Mouse (Mus musculus) embryonic facial prominence, embryonic 15.5 days (tissue): Measurements from ENCODE around the gene Unkl. TPM values are rescaled to one million over a fixed set of nuclear protein-coding genes. Genes with fewer than 3 reads are reported as not detected.
A peak's percentile ranks its signal among the peaks of the same experiment; 100 is the strongest.
"Not testable (repeated sequence)": the region's sequence is repeated elsewhere in the genome, so short reads cannot be mapped to it uniquely, and the experiment has no call there.

Experiments
- ATAC-seq: fragments of 200-750 bp; cut with Nextera tagmentation; 2 replicates; pipeline ENCODE4 v1.8.0; 2017; ENCODE audit warnings: low read depth, moderate TSS enrichment; ENCODE audit not compliant: insufficient number of reproducible peaks, low FRiP score, low TSS enrichment
- H3K27ac ChIP-seq: fragments of 300-500 bp; sonication (generic); replicated peaks from 2 replicates; pipeline ENCODE4 v1.5.1; 2015; ENCODE audit warnings: mild to moderate bottlenecking, inconsistent platforms
- H3K27me3 ChIP-seq: fragments of 300-500 bp; sonication (generic); 2 replicates; pipeline ENCODE4 v1.6.1; 2015; ENCODE audit warnings: inconsistent platforms
- H3K36me3 ChIP-seq: fragments of 300-500 bp; sonication (generic); 2 replicates; pipeline ENCODE4 v1.6.1; 2015; ENCODE audit warnings: mild to moderate bottlenecking, inconsistent platforms
- H3K4me1 ChIP-seq: fragments of 300-500 bp; sonication (generic); 2 replicates; pipeline ENCODE4 v1.6.1; 2015; ENCODE audit warnings: inconsistent platforms
- H3K4me2 ChIP-seq: fragments of 300-500 bp; sonication (generic); replicated peaks from 2 replicates; pipeline ENCODE4 v1.6.1; 2015; ENCODE audit warnings: mild to moderate bottlenecking, inconsistent platforms
- H3K4me3 ChIP-seq: fragments of 300-500 bp; sonication (generic); replicated peaks from 2 replicates; pipeline ENCODE4 v1.5.1; 2015; ENCODE audit warnings: mild to moderate bottlenecking, inconsistent platforms
- H3K9ac ChIP-seq: fragments of 300-500 bp; sonication (generic); 2 replicates; pipeline ENCODE4 v1.6.1; 2015; ENCODE audit warnings: inconsistent platforms
- H3K9me3 ChIP-seq: fragments of 300-500 bp; sonication (generic); replicated peaks from 2 replicates; pipeline ENCODE4 v1.6.1; 2016; ENCODE audit warnings: inconsistent platforms
- WGBS: fragments of 180-500 bp; shearing (Covaris S2); methylation state at CpG from one replicate; pipeline ENCODE4 v1.1.7; 2015; 5-methylcytosine and 5-hydroxymethylcytosine counted together
- polyA plus RNA-seq: library from polyadenylated mRNA; unstranded; fragments of >200 nt; fragmentation: Nextera tagmentation; extraction: Ambion mirVana; gene quantifications from 2 replicates; pipeline ENCODE4 v1.2.1, GENCODE M21; 2015

The Unkl gene
- polyA plus RNA-seq, 1 experiment from 2014 or later: 10.2 TPM

DNA sequence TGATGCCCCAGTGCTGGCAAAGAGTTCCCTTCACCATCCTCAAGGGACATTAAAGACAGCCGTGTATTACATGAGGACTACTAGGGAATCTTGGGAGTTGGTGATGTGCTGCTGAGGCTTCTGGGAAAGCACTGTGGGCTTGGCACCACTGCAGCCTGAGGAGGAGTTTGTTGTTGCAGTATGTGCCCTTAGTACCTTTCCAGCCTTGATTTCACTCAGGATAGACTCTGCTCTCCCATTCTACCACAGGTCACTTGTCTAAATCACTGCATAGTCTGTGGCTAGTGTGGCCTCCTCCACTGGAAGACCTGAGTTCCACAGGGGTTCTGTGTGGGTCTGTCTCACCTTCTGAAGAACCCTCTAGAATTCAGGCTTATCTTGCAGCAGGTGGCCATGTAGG is 32.5 kb downstream of the Unkl start:
- no peak for ATAC-seq
- Histone ChIP-seq H3K36me3 (peaks cover 54% of the 10 kb centered on the region), H3K9ac (no peak overlapping the region), H3K4me3 (no peak overlapping the region), H3K27me3 (no peaks in the 10 kb centered on the region), H3K4me2 (no peak overlapping the region), H3K9me3 (no peaks in the 10 kb centered on the region), H3K4me1 (peaks cover 20% of the 10 kb centered on the region), H3K27ac (no peak overlapping the region)
- WGBS: 72% methylated on average over 1 of the region's 1 CpGs

DNA sequence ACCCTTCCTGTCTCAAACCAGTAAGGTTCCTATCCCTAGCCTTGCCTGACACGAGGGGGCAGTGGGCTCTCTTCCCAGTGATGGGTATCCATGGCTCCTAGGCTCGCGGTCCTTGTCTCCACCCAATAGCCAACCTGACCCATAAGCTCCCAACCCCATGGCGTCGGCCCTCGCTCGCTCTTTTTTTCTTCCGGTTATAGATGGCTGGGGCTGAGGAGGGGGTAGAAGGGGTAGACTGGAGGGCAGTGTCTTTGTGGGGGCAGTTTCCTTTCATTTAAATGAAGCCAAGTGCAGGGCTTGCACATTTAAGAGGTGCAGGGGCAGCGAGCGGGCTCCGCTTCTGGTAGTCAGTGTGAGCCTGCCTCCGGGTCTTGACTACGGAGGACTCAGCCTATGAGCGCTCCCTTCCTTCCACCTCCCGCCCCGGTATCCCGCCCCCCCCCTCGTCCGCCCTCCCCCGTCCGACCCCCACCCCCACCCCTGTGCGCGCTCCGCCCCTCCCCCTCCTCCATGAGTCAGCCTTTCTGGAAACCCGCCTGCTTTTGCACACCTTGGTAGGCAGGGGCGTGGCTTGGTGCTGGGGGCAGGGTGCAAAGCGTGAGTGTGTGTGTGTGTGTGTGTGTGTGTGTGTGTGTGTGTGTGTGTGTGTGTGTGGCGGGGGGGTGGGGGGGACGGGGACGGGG is 33.8 kb downstream of the Unkl start:
- Histone ChIP-seq H3K4me3 (peak overlapping the region; percentile 41), H3K4me2 (peak overlapping the region; percentile 68), H3K27ac (peak overlapping the region; percentile 23), H3K9ac (0 out of 2 replicates have a peak overlapping the region, but pooled peaks have one; percentile 23), H3K36me3 (peaks cover 57% of the 10 kb centered on the region), H3K9me3 (no peaks in the 10 kb centered on the region), H3K4me1 (peaks cover 20% of the 10 kb centered on the region), H3K27me3 (no peaks in the 10 kb centered on the region)
- ATAC-seq: peak; percentile 77
- WGBS: 2% methylated on average over 22 of the region's 30 CpGs

DNA sequence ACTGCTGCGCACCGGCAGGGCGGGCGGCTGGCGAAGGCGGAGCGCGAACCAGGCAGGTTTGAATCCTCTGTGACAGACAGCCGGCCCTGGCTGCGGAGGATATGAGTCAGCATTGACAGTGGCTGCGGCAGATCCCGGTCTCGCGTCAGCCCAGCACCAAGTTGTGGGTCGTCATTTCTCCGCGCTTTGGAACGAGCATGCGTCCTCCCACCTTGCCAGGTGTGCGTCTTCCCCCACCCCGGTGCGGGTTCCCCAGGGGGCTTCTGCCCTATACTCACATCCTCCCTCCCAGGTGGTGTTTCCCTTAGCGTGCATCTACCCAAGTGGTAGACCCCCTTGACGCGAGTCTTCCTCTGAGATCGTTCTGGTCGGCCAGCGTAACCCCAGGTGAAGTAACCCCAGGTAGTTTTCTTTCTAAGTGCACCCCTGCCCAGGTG is 34.3 kb downstream of the Unkl start:
- 9% methylated on average over 16 of the region's 28 CpGs for WGBS
- Histone ChIP-seq H3K27ac (0 out of 2 replicates have a peak overlapping the region, but pooled peaks have one; percentile 25), H3K4me1 (peaks cover 20% of the 10 kb centered on the region), H3K4me3 (peak overlapping the region; percentile 41), H3K36me3 (peaks cover 56% of the 10 kb centered on the region), H3K4me2 (peak overlapping the region; percentile 68)
- peak; percentile 76; the same call in 1 of the 2 replicates for ATAC-seq
- not testable (repeated sequence) for H3K9ac ChIP-seq, H3K9me3 ChIP-seq, H3K27me3 ChIP-seq

DNA sequence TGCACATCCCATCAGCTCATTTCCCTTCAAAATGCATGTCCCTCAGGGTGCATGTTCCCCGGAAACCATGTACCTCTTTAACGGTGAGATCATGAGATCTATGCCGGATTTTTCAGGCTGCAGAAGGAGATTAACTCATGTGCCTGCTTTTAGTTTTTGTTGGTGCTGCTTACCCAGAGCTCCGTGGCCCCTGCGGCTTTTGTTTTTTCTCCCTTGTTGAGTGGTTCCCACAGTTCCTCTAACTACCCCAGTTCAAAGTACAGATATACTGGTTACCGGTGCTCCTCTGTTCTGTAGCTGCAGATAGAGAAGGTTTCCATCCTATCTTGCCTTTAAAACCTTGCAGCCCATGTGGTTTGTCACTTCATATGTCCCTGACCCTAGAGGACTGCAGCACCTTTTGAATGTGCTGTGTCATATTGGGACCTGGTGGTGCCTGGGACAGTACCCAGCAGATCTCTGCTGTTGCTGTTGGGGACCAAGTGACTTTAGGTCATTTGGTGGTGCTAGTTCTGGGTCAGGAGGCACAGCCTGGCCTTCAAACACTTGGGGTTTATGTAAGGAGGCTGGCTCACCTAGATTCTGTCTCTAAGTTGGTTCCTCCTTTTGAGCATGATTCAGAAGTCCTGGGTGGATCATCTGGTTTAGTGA is 34.9 kb downstream of the Unkl start:
- no peaks in the 10 kb centered on the region for H3K9me3 ChIP-seq
- no peak for ATAC-seq
- H3K4me2 ChIP-seq: peak overlapping the region; percentile 68
- no peak overlapping the region for H3K9ac ChIP-seq
- peaks cover 50% of the 10 kb centered on the region for H3K36me3 ChIP-seq
- WGBS: 37% methylated on average over 6 of the region's 6 CpGs
- no peaks in the 10 kb centered on the region for H3K27me3 ChIP-seq
- H3K4me3 ChIP-seq: peak overlapping the region; percentile 41
- H3K4me1 ChIP-seq: peaks cover 20% of the 10 kb centered on the region
- H3K27ac ChIP-seq: no peak overlapping the region; the same call in 1 of the 2 replicates

GRCm38 (mm10) chr17:25224586-25225222 is 36.5 kb downstream of the Unkl start:
- Histone ChIP-seq H3K36me3 (peaks cover 44% of the 10 kb centered on the region), H3K9me3 (no peaks in the 10 kb centered on the region), H3K4me2 (no peak overlapping the region), H3K4me1 (peaks cover 20% of the 10 kb centered on the region), H3K27ac (no peak overlapping the region), H3K27me3 (no peaks in the 10 kb centered on the region), H3K4me3 (no peak overlapping the region), H3K9ac (no peak overlapping the region)
- 87% methylated on average over 7 of the region's 7 CpGs for WGBS
- ATAC-seq: no peak

GRCm38 (mm10) chr17:25225659-25226058 is 37.5 kb downstream of the Unkl start:
- Histone ChIP-seq H3K36me3 (peaks cover 44% of the 10 kb centered on the region), H3K9ac (no peak overlapping the region), H3K4me3 (no peak overlapping the region), H3K4me2 (no peak overlapping the region), H3K27me3 (no peaks in the 10 kb centered on the region), H3K4me1 (peaks cover 20% of the 10 kb centered on the region), H3K27ac (no peak overlapping the region), H3K9me3 (no peaks in the 10 kb centered on the region)
- no peak for ATAC-seq
- 87% methylated on average over 4 of the region's 4 CpGs for WGBS

DNA sequence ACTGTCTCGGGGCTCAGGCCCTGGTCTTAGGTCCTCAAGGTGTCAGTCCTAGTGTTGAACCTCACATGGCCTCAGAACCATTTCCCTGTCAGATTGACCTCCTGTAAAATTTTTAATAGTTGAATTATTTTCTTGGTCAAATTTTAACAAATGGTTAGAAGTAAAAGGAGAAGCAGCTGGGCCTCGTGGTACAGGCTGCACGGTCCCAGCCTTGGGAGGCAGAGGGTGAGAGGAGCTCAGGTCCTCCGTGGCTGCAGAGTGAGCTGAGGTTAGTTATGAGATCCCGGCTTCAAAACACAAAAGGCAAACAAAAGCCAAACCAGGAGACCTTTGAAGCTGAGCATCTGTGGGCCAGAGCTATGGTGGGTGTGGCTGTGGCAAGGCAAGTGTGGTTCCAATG is 39.8 kb downstream of the Unkl start:
- no peak for ATAC-seq
- 76% methylated on average over 5 of the region's 5 CpGs for WGBS
- peaks cover 52% of the 10 kb centered on the region for H3K36me3 ChIP-seq

GRCm38 (mm10) chr17:25230014-25230655 is 41.9 kb downstream of the Unkl start:
- H3K9me3 ChIP-seq, H3K4me3 ChIP-seq, ATAC-seq, H3K27ac ChIP-seq, H3K4me1 ChIP-seq, H3K9ac ChIP-seq, H3K27me3 ChIP-seq, H3K4me2 ChIP-seq: not testable (repeated sequence)
- H3K36me3 ChIP-seq: peaks cover 56% of the 10 kb centered on the region
- WGBS: 69% methylated on average over 17 of the region's 17 CpGs

More for the DNA sequence above, 39.8 kb downstream of the Unkl start:
- Histone ChIP-seq H3K27me3 (no peaks in the 10 kb centered on the region), H3K27ac (no peak overlapping the region), H3K9me3 (no peaks in the 10 kb centered on the region), H3K4me2 (no peak overlapping the region), H3K4me3 (no peak overlapping the region), H3K4me1 (0 out of 2 replicates have a peak, but pooled peaks cover 5% of the 10 kb centered on the region), H3K9ac (no peak overlapping the region)

DNA sequence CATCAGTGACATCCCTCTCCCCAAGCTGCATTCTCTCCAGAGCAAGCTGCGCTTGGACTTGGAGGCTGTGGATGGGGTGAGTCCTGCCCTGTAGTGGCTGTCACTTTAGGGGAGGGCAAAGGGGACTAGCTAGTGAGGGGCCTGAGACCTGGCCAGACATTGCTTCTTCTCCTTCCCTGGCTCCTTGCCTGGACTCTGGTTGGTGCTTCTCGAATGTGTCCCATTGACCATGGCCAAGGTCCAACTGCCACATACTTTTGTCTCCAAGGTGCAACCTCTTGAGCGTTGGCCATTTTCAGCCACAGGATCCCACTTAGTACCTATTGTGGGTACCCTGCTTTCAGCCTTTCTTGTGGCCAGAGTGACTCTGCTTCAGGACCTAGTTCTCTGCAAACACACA is 42.5 kb downstream of the Unkl start:
- ATAC-seq: no peak
- no peaks in the 10 kb centered on the region for H3K4me1 ChIP-seq
- no peak overlapping the region for H3K4me3 ChIP-seq
- H3K4me2 ChIP-seq: no peak overlapping the region
- H3K9ac ChIP-seq: no peak overlapping the region
- H3K9me3 ChIP-seq: no peaks in the 10 kb centered on the region
- H3K27me3 ChIP-seq: no peaks in the 10 kb centered on the region
- H3K27ac ChIP-seq: no peak overlapping the region
- WGBS: 98% methylated on average over 3 of the region's 3 CpGs
- peaks cover 56% of the 10 kb centered on the region for H3K36me3 ChIP-seq

GRCm38 (mm10) chr17:25231621-25232020 is 43.4 kb downstream of the Unkl start:
- ATAC-seq, H3K9me3 ChIP-seq, H3K4me2 ChIP-seq, H3K4me1 ChIP-seq, H3K4me3 ChIP-seq, H3K9ac ChIP-seq, H3K27me3 ChIP-seq, H3K27ac ChIP-seq: not testable (repeated sequence)
- WGBS: 93% methylated on average over 6 of the region's 11 CpGs
- peaks cover 53% of the 10 kb centered on the region for H3K36me3 ChIP-seq

GRCm38 (mm10) chr17:25235635-25236034 is 47.4 kb downstream of the Unkl start:
- no peak overlapping the region for H3K4me2 ChIP-seq
- no peak overlapping the region for H3K27ac ChIP-seq
- H3K4me1 ChIP-seq: peaks cover 8% of the 10 kb centered on the region
- peaks cover 29% of the 10 kb centered on the region for H3K36me3 ChIP-seq
- ATAC-seq: no peak
- H3K9ac ChIP-seq: no peak overlapping the region
- H3K4me3 ChIP-seq: no peak overlapping the region
- H3K9me3 ChIP-seq: no peaks in the 10 kb centered on the region
- 84% methylated on average over 9 of the region's 9 CpGs for WGBS
- H3K27me3 ChIP-seq: no peaks in the 10 kb centered on the region
